Mouse (Mus musculus) lung, adult 2 months (tissue): Measurements from ENCODE around the gene Wdr5b. TPM values are rescaled to one million over a fixed set of nuclear protein-coding genes. Genes with fewer than 3 reads are reported as not detected.

Experiments
- DNase-seq: peaks from one replicate; pipeline ENCODE4 v3.0.0; 2022
- H3K4me1 ChIP-seq: fragments of 200-500 bp; 2 replicates; pipeline ENCODE4 v1.6.1; 2011; ENCODE audit warnings: low read length; ENCODE audit not compliant: control insufficient read depth, insufficient read depth
- H3K4me3 ChIP-seq: fragments of 200-500 bp; replicated peaks from 2 replicates; pipeline ENCODE3; 2011; ENCODE audit warnings: low read depth, mild to moderate bottlenecking, control low read depth, low read length; ENCODE audit errors: extremely low read depth
- CTCF ChIP-seq: fragments of 200-500 bp; IDR thresholded peaks from 2 replicates; pipeline ENCODE4 v1.5.1; 2011; ENCODE audit warnings: mild to moderate bottlenecking, low read length, control low read depth; ENCODE audit not compliant: insufficient read depth
- whole genome bisulfite sequencing: fragments of 180-500 bp; shearing (Covaris S2); methylation state at CpG from one replicate; pipeline ENCODE4 v1.1.7; 2018; 5-methylcytosine and 5-hydroxymethylcytosine counted together
- polyA plus RNA-seq: library from polyadenylated mRNA; depleted of rRNA; stranded (reverse); fragments of >200 nt; gene quantifications from 2 replicates; pipeline ENCODE4 v1.2.3, GENCODE M21; 2012; rRNA removed

Gene Wdr5b
- polyA plus RNA-seq, 1 experiment, result 2.5 TPM

DNA sequence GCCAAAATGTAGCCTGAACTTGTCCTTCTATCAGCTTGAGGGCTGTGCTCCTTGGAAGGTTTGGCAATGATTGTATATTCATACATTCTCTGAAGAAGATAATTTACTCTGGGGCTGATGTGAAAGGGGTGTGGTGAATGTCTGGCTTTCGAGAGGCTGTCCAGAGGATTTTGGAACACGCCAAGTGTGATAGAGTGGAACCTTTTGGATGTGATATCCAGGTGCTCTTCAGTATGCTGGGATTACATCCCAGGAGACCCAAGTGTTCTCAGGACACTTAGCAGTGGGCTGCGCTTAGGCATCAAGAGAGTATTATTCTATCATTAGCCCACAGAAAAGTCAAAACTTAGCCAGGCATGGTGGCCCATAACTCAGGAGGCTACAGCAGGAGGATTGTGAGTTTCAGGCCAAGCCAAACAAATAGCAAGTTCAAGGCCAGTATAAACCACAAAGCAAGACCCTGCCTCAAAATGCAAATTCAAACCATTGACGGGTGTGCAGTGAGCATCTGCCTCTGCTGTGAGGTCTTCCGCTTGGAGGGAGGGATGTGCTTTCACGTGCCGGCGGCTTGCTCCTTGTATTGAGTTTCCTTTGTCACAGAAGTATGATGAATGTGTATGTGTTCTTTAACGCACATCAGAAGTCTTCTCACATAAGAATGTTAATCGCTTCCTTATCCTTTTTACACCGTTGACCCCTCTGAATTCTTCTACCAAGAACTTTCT lies 50.0 kb downstream of the Wdr5b start:
- no peak overlapping the region for H3K4me3 ChIP-seq
- no peak for TF ChIP-seq CTCF
- DNase-seq, result no peak
- 91% methylated on average over 11 of the region's 11 CpGs for WGBS
- H3K4me1 ChIP-seq, result no peaks in the 10 kb centered on the region

Other genes with a start within 250 kb of the Wdr5b start
- gene Parp14, start 169.6 kb upstream of the Wdr5b start, polyA plus RNA-seq, result 7.5 and 10.0 TPM in 2 replicates
- 5.9 and 8.2 TPM in 2 replicates for gene Parp9, start 102.7 kb upstream of the Wdr5b start, polyA plus RNA-seq
- 5.9 and 7.8 TPM in 2 replicates for gene Dtx3l, start 102.0 kb upstream of the Wdr5b start, polyA plus RNA-seq
- 4.2 and 7.4 TPM in 2 replicates for gene Kpna1, start 62.4 kb upstream of the Wdr5b start, polyA plus RNA-seq
- gene Fam162a, start 30.4 kb downstream of the Wdr5b start, polyA plus RNA-seq, result 39.7 and 41.3 TPM in 2 replicates
- gene Ccdc58, start 30.5 kb downstream of the Wdr5b start, polyA plus RNA-seq, result 3.6 and 6.8 TPM in 2 replicates
- 1.5 TPM in 1 of 2 replicates, not detected in the other for gene Csta1, start 90.1 kb downstream of the Wdr5b start, polyA plus RNA-seq
- 0.45 TPM in 1 of 2 replicates, not detected in the other for gene Stfa2l1, start 115.6 kb downstream of the Wdr5b start, polyA plus RNA-seq
- not detected in 2 replicates for gene Gm5483, start 143.0 kb downstream of the Wdr5b start, polyA plus RNA-seq
- not detected in 2 replicates for gene Gm5416, start 169.2 kb downstream of the Wdr5b start, polyA plus RNA-seq
- gene 2010005H15Rik, start 180.3 kb downstream of the Wdr5b start, polyA plus RNA-seq, result 0.86 TPM in 1 of 2 replicates, not detected in the other
- not detected in 2 replicates for gene Stfa1, start 235.8 kb downstream of the Wdr5b start, polyA plus RNA-seq